Mouse (Mus musculus): ENCODE results near the gene Irf1. TPM values are rescaled to one million over a fixed set of nuclear protein-coding genes. Genes with fewer than 3 reads are reported as not detected.

The Irf1 gene
- polyA plus RNA-seq, 1 experiment from 2014 or later, result 52.5 TPM

- 0 out of 2 replicates have a peak overlapping the region, but pooled peaks have one; percentile 20 for H3K27ac ChIP-seq (ENCODE audit: low read length)
- H3K4me3 ChIP-seq (ENCODE audit: low read depth, low read length), result no peak overlapping the region
- H3K4me1 ChIP-seq (ENCODE audit: insufficient read depth, low read depth, low read length), result no peaks in the 10 kb centered on the region
- no peak overlapping the region for H3K9ac ChIP-seq (replicated peaks; ENCODE audit: low read depth)
- WGBS, result 55% methylated on average over 5 of the region's 5 CpGs
- DNase-seq (ENCODE audit: low spot score) (no peak), ATAC-seq (no peak)
- H3K9me3 ChIP-seq (ENCODE audit: low read length), result no peaks in the 10 kb centered on the region
- H3K4me2 ChIP-seq (replicated peaks; ENCODE audit: low read depth, low read length), result no peak overlapping the region
- TF ChIP-seq EP300 (IDR thresholded peaks at IDR 0.05) (no peak), CTCF (IDR thresholded peaks at IDR 0.05) (no peak)
- no peaks in the 10 kb centered on the region for H3K27me3 ChIP-seq (replicated peaks; ENCODE audit: insufficient read depth, low read length)
- H3K36me3 ChIP-seq (ENCODE audit: insufficient read depth, low read length), result peaks cover 31% of the 10 kb centered on the region
These were observed 7.9 kb downstream of the Irf1 start for GRCm38 (mm10) chr11:53777736-53778135.

- Histone ChIP-seq H3K27me3 (replicated peaks; ENCODE audit: insufficient read depth, low read length) (no peaks in the 10 kb centered on the region), H3K4me2 (replicated peaks; ENCODE audit: low read depth, low read length) (no peak overlapping the region), H3K4me3 (ENCODE audit: low read depth, low read length) (no peak overlapping the region), H3K27ac (ENCODE audit: low read length) (no peak overlapping the region), H3K36me3 (ENCODE audit: insufficient read depth, low read length) (peaks cover 31% of the 10 kb centered on the region), H3K4me1 (ENCODE audit: insufficient read depth, low read depth, low read length) (no peaks in the 10 kb centered on the region), H3K9me3 (ENCODE audit: low read length) (no peaks in the 10 kb centered on the region), H3K9ac (replicated peaks; ENCODE audit: low read depth) (no peak overlapping the region)
- WGBS, result 53% methylated on average over 5 of the region's 5 CpGs
- TF ChIP-seq EP300 (IDR thresholded peaks at IDR 0.05), result no peak
- no peak for TF ChIP-seq CTCF (IDR thresholded peaks at IDR 0.05)
- ATAC-seq (peak; percentile 38; the same call in 1 of the 2 replicates), DNase-seq (ENCODE audit: low spot score) (no peak)
These were observed 8.6 kb downstream of the Irf1 start for GRCm38 (mm10) chr11:53778455-53778854.

- TF ChIP-seq CTCF (IDR thresholded peaks at IDR 0.05) (no peak), EP300 (IDR thresholded peaks at IDR 0.05) (no peak)
- WGBS, result 45% methylated on average over 2 of the region's 2 CpGs
These were observed 10.0 kb downstream of the Irf1 start for GRCm38 (mm10) chr11:53779808-53780207.

GRCm38 (mm10) chr11:53780262-53780661, 10.4 kb downstream of the Irf1 start:
- no peak overlapping the region for H3K9ac ChIP-seq (replicated peaks; ENCODE audit: low read depth)
- ATAC-seq, result no peak
- H3K4me3 ChIP-seq (ENCODE audit: low read depth, low read length), result no peak overlapping the region
- peaks cover 17% of the 10 kb centered on the region for H3K36me3 ChIP-seq (ENCODE audit: insufficient read depth, low read length)
- H3K27me3 ChIP-seq (replicated peaks; ENCODE audit: insufficient read depth, low read length), result no peaks in the 10 kb centered on the region
- DNase-seq (ENCODE audit: low spot score), result no peak
- WGBS, result 60% methylated on average over 3 of the region's 3 CpGs
- no peak for TF ChIP-seq CTCF (IDR thresholded peaks at IDR 0.05)
- TF ChIP-seq EP300 (IDR thresholded peaks at IDR 0.05), result no peak
- no peak overlapping the region for H3K4me2 ChIP-seq (replicated peaks; ENCODE audit: low read depth, low read length)
- no peak overlapping the region for H3K27ac ChIP-seq (ENCODE audit: low read length)
- H3K4me1 ChIP-seq (ENCODE audit: insufficient read depth, low read depth, low read length), result no peaks in the 10 kb centered on the region
- no peaks in the 10 kb centered on the region for H3K9me3 ChIP-seq (ENCODE audit: low read length)

More at GRCm38 (mm10) chr11:53779808-53780207, 10.0 kb downstream of the Irf1 start:
- H3K4me3 ChIP-seq (ENCODE audit: low read depth, low read length), result no peak overlapping the region
- H3K36me3 ChIP-seq (ENCODE audit: insufficient read depth, low read length), result peaks cover 22% of the 10 kb centered on the region
- no peak overlapping the region for H3K9ac ChIP-seq (replicated peaks; ENCODE audit: low read depth)
- H3K4me2 ChIP-seq (replicated peaks; ENCODE audit: low read depth, low read length), result no peak overlapping the region
- no peak overlapping the region for H3K27ac ChIP-seq (ENCODE audit: low read length)
- ATAC-seq (no peak), DNase-seq (ENCODE audit: low spot score) (no peak)
- H3K27me3 ChIP-seq (replicated peaks; ENCODE audit: insufficient read depth, low read length), result no peaks in the 10 kb centered on the region
- H3K4me1 ChIP-seq (ENCODE audit: insufficient read depth, low read depth, low read length), result no peaks in the 10 kb centered on the region
- H3K9me3 ChIP-seq (ENCODE audit: low read length), result no peaks in the 10 kb centered on the region

GRCm38 (mm10) chr11:53781201-53781775, 11.5 kb downstream of the Irf1 start:
- Histone ChIP-seq H3K4me2 (replicated peaks; ENCODE audit: low read depth, low read length) (no peak overlapping the region), H3K27ac (ENCODE audit: low read length) (no peak overlapping the region), H3K9ac (replicated peaks; ENCODE audit: low read depth) (no peak overlapping the region), H3K4me1 (ENCODE audit: insufficient read depth, low read depth, low read length) (peaks cover 6% of the 10 kb centered on the region), H3K36me3 (ENCODE audit: insufficient read depth, low read length) (peaks cover 8% of the 10 kb centered on the region), H3K4me3 (ENCODE audit: low read depth, low read length) (no peak overlapping the region), H3K9me3 (ENCODE audit: low read length) (no peaks in the 10 kb centered on the region), H3K27me3 (replicated peaks; ENCODE audit: insufficient read depth, low read length) (no peaks in the 10 kb centered on the region)
- DNase-seq (ENCODE audit: low spot score), result no peak
- no peak for TF ChIP-seq EP300 (IDR thresholded peaks at IDR 0.05)
- TF ChIP-seq CTCF (IDR thresholded peaks at IDR 0.05), result no peak
- ATAC-seq, result no peak
- 93% methylated on average over 4 of the region's 4 CpGs for WGBS

GRCm38 (mm10) chr11:53781964-53782363, 12.2 kb downstream of the Irf1 start:
- TF ChIP-seq EP300 (IDR thresholded peaks at IDR 0.05) (no peak), CTCF (IDR thresholded peaks at IDR 0.05) (no peak)
- WGBS, result 74% methylated on average over 7 of the region's 7 CpGs
- ATAC-seq (no peak), DNase-seq (ENCODE audit: low spot score) (no peak)
- no peak overlapping the region for H3K9ac ChIP-seq (replicated peaks; ENCODE audit: low read depth)
- H3K36me3 ChIP-seq (ENCODE audit: insufficient read depth, low read length), result 0 out of 2 replicates have a peak, but pooled peaks cover 1% of the 10 kb centered on the region
- no peaks in the 10 kb centered on the region for H3K27me3 ChIP-seq (replicated peaks; ENCODE audit: insufficient read depth, low read length)
- peaks cover 6% of the 10 kb centered on the region for H3K4me1 ChIP-seq (ENCODE audit: insufficient read depth, low read depth, low read length)
- no peak overlapping the region for H3K4me3 ChIP-seq (ENCODE audit: low read depth, low read length)
- H3K9me3 ChIP-seq (ENCODE audit: low read length), result no peaks in the 10 kb centered on the region
- H3K4me2 ChIP-seq (replicated peaks; ENCODE audit: low read depth, low read length), result no peak overlapping the region
- H3K27ac ChIP-seq (ENCODE audit: low read length), result no peak overlapping the region
